Mouse (Mus musculus): ENCODE results near the gene Kcnq1.

DNA sequence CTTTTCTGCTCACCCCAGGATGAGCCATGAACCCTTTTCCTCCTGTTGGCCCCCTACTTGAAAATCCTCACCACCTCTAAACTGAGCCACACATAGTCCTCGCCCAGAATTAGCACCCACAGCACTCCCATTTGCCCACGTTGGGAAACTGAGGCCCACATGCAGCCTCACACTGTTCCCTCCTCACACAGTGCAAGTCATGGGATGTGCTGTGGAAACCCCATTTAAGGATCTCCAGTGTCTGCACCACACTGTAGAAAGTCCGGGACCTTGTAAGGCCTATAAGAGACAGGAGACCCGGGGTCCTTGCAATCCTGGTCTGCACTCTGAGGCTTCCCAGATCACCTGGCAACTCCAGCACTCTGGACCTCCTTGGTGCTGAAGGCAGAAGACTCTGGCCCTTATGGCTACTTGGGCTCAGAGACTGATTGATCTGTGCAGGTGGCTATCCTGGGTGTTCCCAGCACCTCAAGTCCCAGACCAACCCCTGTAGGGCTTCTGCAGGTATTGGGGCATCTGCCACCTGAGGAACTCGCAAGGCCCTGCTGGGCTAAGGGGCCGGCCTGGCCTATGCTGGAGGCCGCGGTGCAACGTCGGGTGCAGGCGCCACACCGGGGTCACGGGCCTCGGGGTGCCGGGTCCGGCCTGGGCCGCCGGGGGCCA, 331.2 kb downstream of the Kcnq1 start:
- no peak for TF ChIP-seq CTCF (IDR thresholded peaks at IDR 0.05; ENCODE audit: extremely low read depth, insufficient read depth, insufficient read length, insufficient replicate concordance)
- TF ChIP-seq POLR2A (IDR thresholded peaks at IDR 0.05; ENCODE audit: low read depth, low read length), result no peak
